Mouse (Mus musculus) myocyte (in vitro differentiated cells): Measurements from ENCODE around the gene Pparg.
A peak's percentile ranks its signal among the peaks of the same experiment; 100 is the strongest.

ENCODE experiments used
- POLR2A ChIP-seq: IDR thresholded peaks from one replicate; pipeline ENCODE4 v1.6.1; 2011; ENCODE audit warnings: low read depth, mild to moderate bottlenecking, control low read depth, moderate library complexity; ENCODE audit not compliant: insufficient read length
- TCF12 ChIP-seq: IDR thresholded peaks from one replicate; pipeline ENCODE4 v1.6.1; 2011; ENCODE audit warnings: mild to moderate bottlenecking, control low read depth; ENCODE audit not compliant: poor library complexity, insufficient read depth, severe bottlenecking
- USF1 ChIP-seq: IDR thresholded peaks from one replicate; pipeline ENCODE4 v1.6.1; 2011; ENCODE audit warnings: low read depth, mild to moderate bottlenecking, control low read depth, moderate library complexity

GRCm38 (mm10) chr6:115534617-115535016 lies 173.9 kb downstream of the Pparg start:
- peak; percentile 37 for TF ChIP-seq USF1
- TF ChIP-seq POLR2A, result no peak
- no peak for TF ChIP-seq TCF12
